Mouse (Mus musculus): ENCODE measurements at regions not wholly inside any gene's neighbourhood (a gene's known extent, or its start where the extent isn't known, plus 50 kb on each side); places are given as distances from the start of the nearest gene placed in this dataset.

DNA sequence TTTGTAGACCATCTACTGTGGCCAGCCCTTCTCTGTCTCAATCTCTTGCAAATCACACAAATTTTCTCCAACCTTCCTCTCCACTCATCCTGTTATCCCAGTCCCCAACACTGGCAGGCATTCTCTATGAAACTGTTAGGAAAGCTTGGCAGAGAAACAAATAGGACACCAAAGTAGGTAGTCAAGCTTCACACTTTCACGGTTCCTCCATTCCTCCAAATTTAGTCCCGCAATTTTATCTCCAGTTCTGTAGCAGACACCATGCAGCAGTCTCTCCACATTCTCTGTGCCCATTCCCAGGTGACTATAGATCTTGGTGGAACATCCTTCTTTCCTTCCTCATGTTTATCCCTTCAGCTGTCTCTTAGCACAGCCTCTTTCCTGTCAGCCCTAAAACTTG, 856.9 kb downstream of the Zpld1 start:
- H3K4me2 ChIP-seq (replicated peaks; ENCODE audit: low read depth): no peak overlapping the region
- no peak overlapping the region for H3K4me3 ChIP-seq (ENCODE audit: low read depth, low read length)
- no peaks in the 10 kb centered on the region for H3K9me3 ChIP-seq (ENCODE audit: control insufficient read depth)
- H3K9ac ChIP-seq (ENCODE audit: low read depth, low read length): no peak overlapping the region
- no peaks in the 10 kb centered on the region for H3K36me3 ChIP-seq (ENCODE audit: control insufficient read depth, insufficient read depth)
- ATAC-seq: no peak
- 91% methylated on average over 2 of the region's 2 CpGs for WGBS
- no peak for TF ChIP-seq CTCF (IDR thresholded peaks at IDR 0.05; ENCODE audit: low read depth)
- no peaks in the 10 kb centered on the region for H3K4me1 ChIP-seq (replicated peaks; ENCODE audit: control insufficient read depth, insufficient read depth, low read length)
- H3K27me3 ChIP-seq (replicated peaks; ENCODE audit: control insufficient read depth, insufficient read depth, low read length): no peaks in the 10 kb centered on the region
- H3K27ac ChIP-seq (ENCODE audit: low read depth, low read length): no peak overlapping the region

DNA sequence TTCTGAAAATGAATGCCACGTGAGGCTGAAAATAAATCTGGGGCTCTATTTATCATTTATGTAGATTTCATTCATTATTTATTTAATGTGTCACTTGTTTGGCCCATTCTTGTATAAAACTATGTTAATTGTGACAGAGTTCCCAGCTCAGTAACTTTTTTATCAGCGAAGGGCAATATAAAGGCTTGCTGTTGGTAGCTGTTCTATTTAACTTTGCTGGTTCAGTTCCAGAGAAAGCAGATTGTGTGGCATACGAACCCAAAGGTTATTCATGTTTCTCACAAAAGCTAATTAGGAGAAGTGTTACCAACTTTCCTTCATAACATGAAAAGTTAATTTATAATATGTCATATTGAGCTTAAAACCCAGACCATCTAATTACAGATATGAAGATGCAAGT, 891.1 kb downstream of the Zpld1 start:
- Histone ChIP-seq H3K9me3 (ENCODE audit: control insufficient read depth) (no peaks in the 10 kb centered on the region), H3K27me3 (replicated peaks; ENCODE audit: control insufficient read depth, insufficient read depth, low read length) (no peaks in the 10 kb centered on the region), H3K4me3 (ENCODE audit: low read depth, low read length) (no peak overlapping the region), H3K36me3 (ENCODE audit: control insufficient read depth, insufficient read depth) (no peaks in the 10 kb centered on the region), H3K4me1 (replicated peaks; ENCODE audit: control insufficient read depth, insufficient read depth, low read length) (no peaks in the 10 kb centered on the region), H3K9ac (ENCODE audit: low read depth, low read length) (no peak overlapping the region), H3K27ac (ENCODE audit: low read depth, low read length) (no peak overlapping the region), H3K4me2 (replicated peaks; ENCODE audit: low read depth) (no peak overlapping the region)
- no peak for TF ChIP-seq CTCF (IDR thresholded peaks at IDR 0.05; ENCODE audit: low read depth)
- no peak for ATAC-seq
- 75% methylated on average over 3 of the region's 3 CpGs for WGBS

- no peak for ATAC-seq
Observed at GRCm38 (mm10) chr16:54384019-54384418, 913.8 kb downstream of the Zpld1 start.

GRCm38 (mm10) chr16:54374990-54375389, 922.8 kb downstream of the Zpld1 start:
- Histone ChIP-seq H3K9me3 (ENCODE audit: control insufficient read depth) (no peaks in the 10 kb centered on the region), H3K27ac (ENCODE audit: low read depth, low read length) (no peak overlapping the region), H3K4me3 (ENCODE audit: low read depth, low read length) (no peak overlapping the region), H3K4me2 (replicated peaks; ENCODE audit: low read depth) (no peak overlapping the region), H3K27me3 (replicated peaks; ENCODE audit: control insufficient read depth, insufficient read depth, low read length) (no peaks in the 10 kb centered on the region), H3K4me1 (replicated peaks; ENCODE audit: control insufficient read depth, insufficient read depth, low read length) (no peaks in the 10 kb centered on the region), H3K9ac (ENCODE audit: low read depth, low read length) (no peak overlapping the region), H3K36me3 (ENCODE audit: control insufficient read depth, insufficient read depth) (no peaks in the 10 kb centered on the region)
- TF ChIP-seq CTCF (IDR thresholded peaks at IDR 0.05; ENCODE audit: low read depth): no peak
- 68% methylated on average over 4 of the region's 4 CpGs for WGBS
- ATAC-seq: no peak

More at GRCm38 (mm10) chr16:54384019-54384418, 913.8 kb downstream of the Zpld1 start:
- Histone ChIP-seq H3K27me3 (replicated peaks; ENCODE audit: control insufficient read depth, insufficient read depth, low read length) (no peaks in the 10 kb centered on the region), H3K4me2 (replicated peaks; ENCODE audit: low read depth) (no peak overlapping the region), H3K36me3 (ENCODE audit: control insufficient read depth, insufficient read depth) (no peaks in the 10 kb centered on the region), H3K9me3 (ENCODE audit: control insufficient read depth) (no peaks in the 10 kb centered on the region), H3K4me3 (ENCODE audit: low read depth, low read length) (no peak overlapping the region), H3K9ac (ENCODE audit: low read depth, low read length) (no peak overlapping the region), H3K27ac (ENCODE audit: low read depth, low read length) (no peak overlapping the region), H3K4me1 (replicated peaks; ENCODE audit: control insufficient read depth, insufficient read depth, low read length) (no peaks in the 10 kb centered on the region)
- 57% methylated on average over 3 of the region's 3 CpGs for WGBS
- TF ChIP-seq CTCF (IDR thresholded peaks at IDR 0.05; ENCODE audit: low read depth): no peak

GRCm38 (mm10) chr16:54354423-54354822, 943.4 kb downstream of the Zpld1 start:
- Histone ChIP-seq H3K9ac (ENCODE audit: low read depth, low read length) (no peak overlapping the region), H3K4me1 (replicated peaks; ENCODE audit: control insufficient read depth, insufficient read depth, low read length) (no peaks in the 10 kb centered on the region), H3K36me3 (ENCODE audit: control insufficient read depth, insufficient read depth) (no peaks in the 10 kb centered on the region), H3K27me3 (replicated peaks; ENCODE audit: control insufficient read depth, insufficient read depth, low read length) (no peaks in the 10 kb centered on the region), H3K4me3 (ENCODE audit: low read depth, low read length) (no peak overlapping the region), H3K27ac (ENCODE audit: low read depth, low read length) (no peak overlapping the region), H3K9me3 (ENCODE audit: control insufficient read depth) (no peaks in the 10 kb centered on the region), H3K4me2 (replicated peaks; ENCODE audit: low read depth) (no peak overlapping the region)
- no peak for ATAC-seq
- no peak for TF ChIP-seq CTCF (IDR thresholded peaks at IDR 0.05; ENCODE audit: low read depth)

- Histone ChIP-seq H3K27ac (ENCODE audit: low read depth, low read length) (no peak overlapping the region), H3K9ac (ENCODE audit: low read depth, low read length) (no peak overlapping the region), H3K4me3 (ENCODE audit: low read depth, low read length) (no peak overlapping the region), H3K36me3 (ENCODE audit: control insufficient read depth, insufficient read depth) (no peaks in the 10 kb centered on the region), H3K9me3 (ENCODE audit: control insufficient read depth) (no peaks in the 10 kb centered on the region), H3K4me2 (replicated peaks; ENCODE audit: low read depth) (no peak overlapping the region), H3K4me1 (replicated peaks; ENCODE audit: control insufficient read depth, insufficient read depth, low read length) (no peaks in the 10 kb centered on the region), H3K27me3 (replicated peaks; ENCODE audit: control insufficient read depth, insufficient read depth, low read length) (no peaks in the 10 kb centered on the region)
- TF ChIP-seq CTCF (IDR thresholded peaks at IDR 0.05; ENCODE audit: low read depth): no peak
- ATAC-seq: no peak
Observed at GRCm38 (mm10) chr16:54348814-54349213, 949.0 kb downstream of the Zpld1 start.
